Comparison of ENCODE assay signal across 9 mouse cellular contexts in genomic region chr17:35703751-35704271, GRCm38 (mm10). TPM values are rescaled to one million over a fixed set of nuclear protein-coding genes. Genes with fewer than 3 reads are reported as not detected.
DNase-seq lines count a peak whose midpoint lies in the region; ATAC-seq lines count a peak whose summit lies in the region.
"Had no signal": no experiment of that assay in that cellular context is flagged by ENCODE, and none has a peak within 500 bp of the region (broad histone marks: within the 10 kb centered on the region; RNA-seq: fewer than 3 reads in every experiment).

No protein-coding gene starts in this region.

- H3K9ac ChIP-seq in heart, embryonic 13.5 days, result peak overlapping the region; percentile 86
- peak overlapping the region; percentile 73 for H3K9ac ChIP-seq in limb, embryonic 11.5 days (ENCODE audit: low read length)

- H3K4me3 ChIP-seq in heart, embryonic 13.5 days, result peak overlapping the region; percentile 84
- H3K4me3 ChIP-seq in hindbrain, embryonic 10.5 days, result peak overlapping the region; percentile 96
- H3K4me3 ChIP-seq in limb, embryonic 11.5 days (ENCODE audit: low read depth, low read length), result peak overlapping the region; percentile 39

- peak overlapping the region; percentile 99 for H3K27ac ChIP-seq in heart, embryonic 13.5 days (replicated peaks)
- H3K27ac ChIP-seq in hindbrain, embryonic 10.5 days, result peak overlapping the region; percentile 99
- H3K27ac ChIP-seq in limb, embryonic 11.5 days (replicated peaks; ENCODE audit: low read depth, low read length), result peak overlapping the region; percentile 77

- H3K36me3 ChIP-seq in heart, embryonic 13.5 days, result peaks cover 6% of the 10 kb centered on the region
- peaks cover 15% of the 10 kb centered on the region for H3K36me3 ChIP-seq in hindbrain, embryonic 10.5 days
- no peaks in the 10 kb centered on the region for H3K36me3 ChIP-seq in limb, embryonic 11.5 days (ENCODE audit: control insufficient read depth, insufficient read depth, low read length)

- peak overlapping the region; percentile 81 for H3K4me2 ChIP-seq in heart, embryonic 13.5 days
- peak overlapping the region; percentile 66 for H3K4me2 ChIP-seq in limb, embryonic 11.5 days (ENCODE audit: low read depth, severe bottlenecking)

- H3K9me3 ChIP-seq in heart, embryonic 13.5 days, result no peaks in the 10 kb centered on the region
- no peaks in the 10 kb centered on the region for H3K9me3 ChIP-seq in hindbrain, embryonic 10.5 days
- no peaks in the 10 kb centered on the region for H3K9me3 ChIP-seq in limb, embryonic 11.5 days (ENCODE audit: control insufficient read depth, low read length)

- no peak for DNase-seq in heart, postnatal 14 days
- peak; percentile 60 for DNase-seq in brain, adult 2 months (ENCODE audit: low read depth, low spot score)
- peak; percentile 93 for DNase-seq in hindbrain, embryonic 10.5 days (ENCODE audit: low spot score)
- peak; percentile 81 for DNase-seq in limb, embryonic 11.5 days (ENCODE audit: low spot score)
- DNase-seq in retina, postnatal 7 days (ENCODE audit: low read depth, low spot score), result peak; percentile 51
- no peak for DNase-seq in frontal cortex, adult 2 months (ENCODE audit: extremely low spot score in 1 of 2, low spot score in 1 of 2)
- no peak for DNase-seq in lung, postnatal 10 days

- WGBS in heart, embryonic 13.5 days, result 2% methylated on average over 14 of the region's 14 CpGs
- WGBS in hindbrain, embryonic 10.5 days, result under 1% methylated on average over 14 of the region's 14 CpGs
- WGBS in limb, embryonic 11.5 days, result 4% methylated on average over 14 of the region's 14 CpGs

- peaks cover 10% of the 10 kb centered on the region; the same call in 1 of the 2 replicates for H3K27me3 ChIP-seq in heart, embryonic 13.5 days (replicated peaks)
- peaks cover 14% of the 10 kb centered on the region; the same call in 1 of the 2 replicates for H3K27me3 ChIP-seq in hindbrain, embryonic 10.5 days (ENCODE audit: insufficient read depth, poor library complexity, severe bottlenecking)
- H3K27me3 ChIP-seq in limb, embryonic 11.5 days (ENCODE audit: control insufficient read depth, insufficient read depth, low read length), result peaks cover 13% of the 10 kb centered on the region

- H3K4me1 ChIP-seq in heart, embryonic 13.5 days, result peaks cover 64% of the 10 kb centered on the region
- H3K4me1 ChIP-seq in hindbrain, embryonic 10.5 days (replicated peaks), result peaks cover 61% of the 10 kb centered on the region
- H3K4me1 ChIP-seq in limb, embryonic 11.5 days (ENCODE audit: control insufficient read depth, insufficient read depth, low read length), result peaks cover 25% of the 10 kb centered on the region

- no peak for ATAC-seq in heart, embryonic 13.5 days (ENCODE audit: extremely low read depth, insufficient number of reproducible peaks, low FRiP score, low TSS enrichment)
- peak; percentile 58; the same call in 1 of the 2 replicates for ATAC-seq in limb, embryonic 11.5 days (ENCODE audit: insufficient number of reproducible peaks, low FRiP score, low TSS enrichment, low read depth)

- intact Hi-C loops in heart, postnatal 14 days (cut with DNase I), result no loop called here

RNA-seq across cellular contexts. Expression of gene Ddr1, which starts 0.6 kb away (rescaled TPM):
- polyA plus RNA-seq in heart, embryonic 13.5 days (2015; fragmentation: Nextera tagmentation; extraction: Ambion mirVana), result 122 and 130 TPM in 2 replicates
- 10 to 100 TPM; 40.1 to 44.1 TPM for total RNA-seq in heart, postnatal 14 days (2021)
- polyA plus RNA-seq in hindbrain, embryonic 10.5 days (2016; fragmentation: Nextera tagmentation; extraction: Ambion mirVana), result 134 and 184 TPM in 2 replicates
- 14.7 and 17.6 TPM in 2 replicates for polyA plus RNA-seq in limb, embryonic 11.5 days (2014; fragmentation: Nextera tagmentation; extraction: Ambion mirVana)
- 46.6 and 46.8 TPM in 2 replicates for polyA plus RNA-seq in frontal cortex, adult 2 months (2012; rRNA removed)
- total RNA-seq: hematopoietic stem cell, adult 5-6 weeks had no signal

RNA-seq across cellular contexts. Expression of gene Gtf2h4, which starts 30.3 kb away (rescaled TPM):
- 25.7 and 27.7 TPM in 2 replicates for polyA plus RNA-seq in heart, embryonic 13.5 days (2015; fragmentation: Nextera tagmentation; extraction: Ambion mirVana)
- 10 to 100 TPM; 16.8 to 23.2 TPM for total RNA-seq in heart, postnatal 14 days (2021)
- polyA plus RNA-seq in hindbrain, embryonic 10.5 days (2016; fragmentation: Nextera tagmentation; extraction: Ambion mirVana), result 45.7 and 56.5 TPM in 2 replicates
- 56.7 and 57.0 TPM in 2 replicates for polyA plus RNA-seq in limb, embryonic 11.5 days (2014; fragmentation: Nextera tagmentation; extraction: Ambion mirVana)
- 26.2 and 26.6 TPM in 2 replicates for polyA plus RNA-seq in frontal cortex, adult 2 months (2012; rRNA removed)

RNA-seq across cellular contexts. Expression of gene Vars2, which starts 36.4 kb away (rescaled TPM):
- polyA plus RNA-seq in heart, embryonic 13.5 days (2015; fragmentation: Nextera tagmentation; extraction: Ambion mirVana), result 12.2 and 13.5 TPM in 2 replicates
- total RNA-seq in heart, postnatal 14 days (2021), result 10 to 100 TPM; 29.6 to 30.7 TPM
- 16.7 and 17.4 TPM in 2 replicates for polyA plus RNA-seq in hindbrain, embryonic 10.5 days (2016; fragmentation: Nextera tagmentation; extraction: Ambion mirVana)
- 17.6 and 17.9 TPM in 2 replicates for polyA plus RNA-seq in limb, embryonic 11.5 days (2014; fragmentation: Nextera tagmentation; extraction: Ambion mirVana)
- 34.1 and 36.7 TPM in 2 replicates for polyA plus RNA-seq in frontal cortex, adult 2 months (2012; rRNA removed)

Comparison
In these comparisons a context has a peak if more than half of its experiments do, and no peak if none do; other contexts are left out.
1. H3K4me3 ChIP-seq: peak in every context shown above with its lines; median percentile 96 in hindbrain, embryonic 10.5 days; 84 in heart, embryonic 13.5 days; 39 in limb, embryonic 11.5 days.
2. DNase-seq: peak in brain, adult 2 months (single experiment), hindbrain, embryonic 10.5 days (single experiment), limb, embryonic 11.5 days (single experiment) and retina, postnatal 7 days (single experiment); none in heart, postnatal 14 days (0 of 2), frontal cortex, adult 2 months (0 of 2) and lung, postnatal 10 days (single experiment).
3. Peak in every context shown above with its lines, with median percentiles within 50 percentile points of each other: H3K27ac ChIP-seq.